Mouse (Mus musculus) brown adipose tissue, adult 24 weeks (tissue): ENCODE results near the gene Slc7a11. TPM values are rescaled to one million over a fixed set of nuclear protein-coding genes. Genes with fewer than 3 reads are reported as not detected.

Source experiments
- H3K27ac ChIP-seq: fragments of 200-500 bp; replicated peaks from 2 replicates; pipeline ENCODE4 v1.5.1; 2012; ENCODE audit warnings: low read depth, mild to moderate bottlenecking, low read length
- H3K4me1 ChIP-seq: fragments of 200-500 bp; 2 replicates; pipeline ENCODE4 v1.6.1; 2012; ENCODE audit warnings: low read length, mixed read lengths; ENCODE audit not compliant: control insufficient read depth, insufficient read depth, insufficient read length
- H3K4me3 ChIP-seq: fragments of 200-500 bp; 2 replicates; pipeline ENCODE4 v1.5.1; 2012; ENCODE audit warnings: low read depth, mild to moderate bottlenecking, low read length, moderate library complexity; ENCODE audit not compliant: insufficient read depth
- polyA plus RNA-seq: library from polyadenylated mRNA; stranded (reverse); fragments of >200 nt; gene quantifications from 2 replicates; pipeline ENCODE4 v1.2.4, GENCODE M21; 2012; ENCODE audit not compliant: missing spikeins, insufficient read depth, insufficient read length

Slc7a11 gene
- polyA plus RNA-seq, 1 experiment = not detected

DNA sequence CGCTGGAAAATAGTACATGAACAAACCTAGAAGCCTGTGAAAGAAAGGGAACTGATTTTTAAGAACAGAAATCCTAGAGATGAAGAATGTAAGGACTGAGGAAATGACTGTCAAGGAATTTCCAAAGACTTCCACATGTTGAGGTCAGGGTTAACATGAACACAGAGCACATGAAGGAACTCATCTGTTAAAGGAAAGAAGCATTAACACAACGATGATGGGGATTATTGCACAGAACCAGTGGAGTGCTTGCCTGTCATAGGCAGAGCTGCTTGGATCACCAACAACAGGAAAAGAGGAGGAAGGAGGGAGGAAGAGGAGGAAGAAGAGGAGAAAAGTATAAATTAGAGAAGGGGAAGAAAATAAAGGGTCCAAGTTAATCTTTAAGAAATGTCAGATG lies 223.0 kb downstream of the Slc7a11 start:
- no peak overlapping the region for H3K27ac ChIP-seq
- no peaks in the 10 kb centered on the region for H3K4me1 ChIP-seq
- no peak overlapping the region for H3K4me3 ChIP-seq

DNA sequence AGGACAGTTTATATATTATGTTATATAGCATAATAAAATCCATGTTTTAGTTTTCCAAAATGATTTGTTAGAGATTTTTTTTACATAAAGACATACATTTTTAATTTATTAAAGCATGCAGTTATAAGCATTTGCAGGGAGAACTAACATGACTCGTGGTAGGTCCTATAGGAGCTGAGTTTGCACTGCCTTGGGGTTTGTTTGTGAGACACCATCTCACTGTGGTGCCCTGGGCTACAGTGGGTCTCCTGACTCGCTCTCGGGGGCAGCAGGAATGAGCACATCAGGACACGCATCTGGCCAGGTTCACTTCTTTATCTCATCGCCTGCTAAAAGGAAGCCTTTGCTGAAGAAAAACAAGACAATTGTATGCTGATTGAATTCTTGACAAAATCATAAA lies 257.0 kb downstream of the Slc7a11 start:
- H3K27ac ChIP-seq = no peak overlapping the region
- H3K4me3 ChIP-seq = no peak overlapping the region
- no peaks in the 10 kb centered on the region for H3K4me1 ChIP-seq

DNA sequence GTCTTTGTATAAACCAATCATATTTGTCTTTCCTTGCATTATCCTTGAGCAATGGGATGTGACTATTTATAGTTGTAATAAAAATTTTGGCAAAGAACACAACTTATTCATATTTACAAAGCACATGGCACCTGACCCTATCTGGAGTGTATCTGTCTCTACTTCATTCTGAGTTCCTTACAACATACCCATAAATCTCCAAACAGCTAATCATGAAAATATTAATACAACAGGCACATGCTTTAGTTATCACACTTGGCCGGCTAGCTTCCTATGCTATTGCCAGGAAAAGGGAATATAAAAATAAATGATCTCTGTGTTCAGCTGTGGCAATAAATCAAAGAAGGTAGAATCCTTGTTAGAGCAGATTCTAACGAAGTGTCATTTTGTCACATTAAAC lies 257.5 kb downstream of the Slc7a11 start:
- Histone ChIP-seq H3K4me1 (no peaks in the 10 kb centered on the region), H3K27ac (no peak overlapping the region), H3K4me3 (no peak overlapping the region)

DNA sequence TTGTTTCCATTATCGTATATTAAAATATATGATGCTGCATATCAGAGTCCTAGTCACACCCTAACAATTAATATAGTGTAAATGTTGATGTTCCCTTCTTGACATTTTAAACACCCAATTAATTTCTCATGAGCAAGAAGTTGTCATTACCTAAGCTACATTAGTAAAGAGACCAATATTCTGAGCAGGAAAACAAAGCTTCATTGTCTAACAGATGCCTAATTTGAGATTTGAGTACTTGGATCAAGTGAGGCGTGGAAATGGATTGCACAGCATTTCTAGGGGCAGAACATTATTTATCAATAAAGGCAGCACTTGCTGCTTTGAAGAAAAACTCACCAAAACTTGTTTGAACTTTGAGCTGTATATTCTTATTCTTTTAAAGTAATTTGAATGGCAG lies 282.7 kb downstream of the Slc7a11 start:
- H3K4me3 ChIP-seq = no peak overlapping the region
- H3K4me1 ChIP-seq = no peaks in the 10 kb centered on the region

DNA sequence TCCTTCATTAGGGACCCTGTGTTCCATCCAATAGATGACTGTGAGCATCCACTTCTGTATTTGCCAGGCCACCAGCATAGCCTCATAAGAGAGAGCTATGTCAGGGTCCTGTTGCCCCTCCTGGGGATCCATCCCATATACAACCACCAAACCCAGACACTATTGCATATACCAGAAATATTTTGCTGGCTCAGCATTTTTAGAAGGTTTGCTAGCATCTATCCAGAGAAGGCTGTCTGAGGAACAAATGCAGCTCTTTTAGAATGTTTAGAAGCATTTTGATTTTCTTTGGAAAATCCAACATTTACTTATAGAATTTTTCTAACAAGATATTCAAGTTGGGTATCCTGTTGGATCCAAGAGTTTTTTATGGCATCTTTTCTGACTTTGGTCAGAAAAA lies 299.3 kb downstream of the Slc7a11 start:
- Histone ChIP-seq H3K4me1 (no peaks in the 10 kb centered on the region), H3K27ac (no peak overlapping the region), H3K4me3 (no peak overlapping the region)

More for the DNA sequence above, 282.7 kb downstream of the Slc7a11 start:
- H3K27ac ChIP-seq = no peak overlapping the region

DNA sequence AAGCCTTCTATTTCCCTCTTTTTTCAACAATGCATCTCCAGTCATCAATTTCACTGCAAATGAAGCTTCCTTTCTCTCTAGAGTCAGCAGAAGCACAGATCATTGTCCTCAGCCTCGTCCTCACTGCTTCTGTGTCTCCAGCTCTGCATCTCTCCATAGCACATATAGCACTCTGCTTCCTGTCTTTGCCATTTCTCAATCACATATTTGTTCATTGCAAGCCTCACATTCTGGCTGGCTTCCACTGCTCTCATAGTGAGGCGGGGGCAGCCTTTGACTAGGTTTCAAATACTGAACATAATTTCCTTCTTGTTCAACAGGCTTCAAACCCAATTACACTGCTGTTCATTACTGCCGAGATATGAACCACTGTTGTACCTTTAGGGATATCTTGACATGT lies 305.1 kb downstream of the Slc7a11 start:
- H3K4me1 ChIP-seq = no peaks in the 10 kb centered on the region
- no peak overlapping the region for H3K4me3 ChIP-seq
- H3K27ac ChIP-seq = no peak overlapping the region

DNA sequence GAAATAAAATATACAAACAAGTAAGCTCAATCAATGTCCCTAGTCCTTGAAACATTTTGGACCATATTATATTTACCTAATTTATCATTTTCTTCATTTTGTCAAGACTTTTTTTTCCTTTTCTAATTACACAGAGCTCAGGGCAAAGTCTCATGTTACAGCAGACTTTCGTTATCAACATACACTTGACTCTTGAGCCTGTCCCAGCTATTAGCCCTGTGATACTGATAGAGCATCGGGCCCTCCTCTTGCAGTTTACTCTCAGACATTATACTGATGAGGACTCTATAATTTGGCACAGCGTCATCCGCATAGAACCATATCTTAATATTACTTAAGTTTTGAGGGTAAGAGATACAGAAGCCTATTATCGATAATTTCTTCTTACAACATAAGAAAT lies 311.2 kb downstream of the Slc7a11 start:
- Histone ChIP-seq H3K4me3 (no peak overlapping the region), H3K4me1 (no peaks in the 10 kb centered on the region), H3K27ac (no peak overlapping the region)

DNA sequence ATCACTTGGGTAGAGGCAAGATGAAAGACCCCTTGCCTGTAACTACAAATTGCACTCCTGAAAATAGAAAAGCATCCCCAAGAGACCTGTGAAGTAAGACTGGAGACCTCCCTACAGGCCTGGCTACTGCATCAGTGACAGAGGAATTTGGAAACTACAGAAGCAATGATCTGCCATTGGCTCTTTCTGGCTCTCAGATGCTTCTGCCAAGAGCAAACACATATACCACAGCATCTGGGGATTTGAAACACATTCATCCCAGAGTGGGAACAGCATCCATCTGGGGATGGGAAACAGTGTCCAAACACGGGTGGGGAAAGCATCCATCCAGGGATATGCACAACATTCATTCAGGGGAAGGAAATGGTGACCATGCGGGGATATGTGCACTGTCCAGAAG lies 313.1 kb downstream of the Slc7a11 start:
- Histone ChIP-seq H3K4me3 (no peak overlapping the region), H3K27ac (no peak overlapping the region), H3K4me1 (no peaks in the 10 kb centered on the region)

DNA sequence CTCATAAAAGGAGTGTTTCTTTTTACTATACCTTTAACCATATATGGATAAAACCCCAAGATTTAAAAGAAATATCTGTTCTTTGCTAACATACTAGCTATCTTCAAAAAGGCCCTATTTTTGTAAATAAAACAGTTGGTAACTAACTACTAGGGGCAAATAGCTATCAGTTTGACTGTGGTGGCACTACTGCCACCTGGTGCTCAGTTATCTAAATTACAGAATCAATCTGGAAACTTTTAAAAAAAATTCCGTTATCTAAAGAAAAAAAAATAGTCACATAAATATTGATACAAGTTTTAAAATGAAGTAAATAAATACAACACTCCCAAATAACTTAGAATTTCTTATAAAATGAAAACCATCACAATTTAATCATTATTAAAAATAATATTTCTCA lies 322.4 kb downstream of the Slc7a11 start:
- Histone ChIP-seq H3K4me1 (no peaks in the 10 kb centered on the region), H3K4me3 (no peak overlapping the region), H3K27ac (no peak overlapping the region)

DNA sequence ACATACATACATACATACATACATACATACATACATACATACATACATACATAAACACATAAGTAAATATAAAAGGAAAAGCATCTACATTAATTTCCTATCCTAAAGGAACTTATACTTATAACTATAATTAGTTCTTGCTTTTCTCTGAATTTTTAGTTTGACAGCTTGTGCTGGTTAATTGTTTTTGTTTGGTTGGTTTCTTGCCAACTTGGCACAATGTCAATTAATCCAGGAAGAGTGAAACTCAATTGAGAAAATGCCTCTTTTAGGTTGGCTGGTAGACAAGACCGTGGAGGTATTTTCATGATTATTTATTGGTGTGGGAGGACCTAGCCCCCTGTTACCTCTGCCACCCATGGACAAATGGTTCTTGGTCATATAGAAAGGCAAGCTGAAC lies 327.1 kb downstream of the Slc7a11 start:
- Histone ChIP-seq H3K27ac (no peak overlapping the region), H3K4me1 (no peaks in the 10 kb centered on the region), H3K4me3 (no peak overlapping the region)

DNA sequence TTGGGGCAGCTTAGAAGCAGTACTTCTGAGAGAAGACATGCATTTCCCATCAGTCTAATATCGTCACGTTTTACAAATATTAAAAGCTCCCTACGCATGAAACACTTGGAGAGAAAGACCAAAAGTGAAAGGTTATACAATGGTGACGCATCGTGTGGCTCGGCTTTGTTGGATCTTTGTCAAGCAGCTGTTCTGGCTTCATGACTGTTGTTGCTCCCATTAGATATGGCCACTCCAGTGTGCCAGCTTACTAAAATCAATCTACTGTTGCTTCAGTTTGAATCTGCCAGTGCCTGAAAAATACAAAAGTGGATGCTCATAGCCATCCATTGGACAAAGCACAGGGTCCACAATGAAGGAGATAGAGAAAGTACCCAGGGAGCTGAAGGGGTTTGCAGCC lies 337.9 kb downstream of the Slc7a11 start:
- no peaks in the 10 kb centered on the region for H3K4me1 ChIP-seq
- H3K27ac ChIP-seq = no peak overlapping the region
- H3K4me3 ChIP-seq = peak overlapping the region; percentile 28

DNA sequence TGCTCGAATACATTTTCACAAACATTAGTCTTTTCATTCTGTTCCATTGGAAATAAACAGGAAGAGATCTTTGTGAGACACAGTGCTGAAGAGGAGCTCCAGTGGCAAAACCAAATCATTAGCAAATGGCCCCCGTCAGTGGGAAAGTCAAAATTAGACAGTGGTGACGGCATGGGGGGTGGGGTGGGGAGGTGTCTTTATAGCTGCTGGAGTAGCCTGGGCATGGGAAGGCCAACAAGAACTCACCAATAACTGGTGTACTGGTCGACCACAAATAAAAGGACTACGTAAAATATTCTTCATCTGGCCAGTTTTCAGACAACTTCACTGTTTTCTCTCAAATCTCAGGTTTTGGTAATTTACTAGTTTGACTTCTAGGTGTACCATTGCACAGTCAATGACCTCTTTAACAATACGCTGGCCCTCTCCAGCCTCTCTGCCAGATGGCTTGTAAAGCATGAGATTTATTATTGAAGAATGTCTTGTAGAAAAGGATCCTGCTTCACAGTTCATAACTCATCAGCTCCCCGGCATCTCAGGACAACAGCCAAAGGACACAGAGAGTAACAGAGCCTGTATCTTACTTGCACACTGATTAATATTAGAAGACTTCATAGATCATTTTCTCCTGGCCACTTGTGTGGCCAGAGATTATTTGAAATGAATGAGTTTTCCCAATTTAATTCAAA lies 348.9 kb downstream of the Slc7a11 start:
- Histone ChIP-seq H3K27ac (no peak overlapping the region), H3K4me3 (no peak overlapping the region), H3K4me1 (no peaks in the 10 kb centered on the region)

DNA sequence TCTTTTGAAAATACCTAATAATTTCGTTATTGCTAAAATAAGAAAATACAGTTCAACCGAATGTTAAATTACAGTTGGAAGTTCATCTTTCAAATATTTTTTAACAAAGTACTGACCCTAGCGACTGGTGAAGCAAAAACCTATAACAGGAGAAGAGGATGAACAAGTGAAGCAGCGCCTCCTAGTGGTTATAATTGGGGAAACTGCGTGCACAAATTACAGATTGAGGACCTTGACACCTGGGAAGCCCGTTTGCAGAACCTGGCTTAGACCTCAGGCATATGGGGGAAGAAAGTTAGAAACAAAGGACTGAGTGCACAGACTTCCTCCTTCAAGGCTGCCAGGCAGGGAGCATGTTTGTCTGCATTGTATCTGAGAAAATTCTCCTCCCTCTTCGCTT lies 366.4 kb downstream of the Slc7a11 start:
- H3K4me3 ChIP-seq = no peak overlapping the region
- H3K4me1 ChIP-seq = no peaks in the 10 kb centered on the region
- no peak overlapping the region for H3K27ac ChIP-seq

DNA sequence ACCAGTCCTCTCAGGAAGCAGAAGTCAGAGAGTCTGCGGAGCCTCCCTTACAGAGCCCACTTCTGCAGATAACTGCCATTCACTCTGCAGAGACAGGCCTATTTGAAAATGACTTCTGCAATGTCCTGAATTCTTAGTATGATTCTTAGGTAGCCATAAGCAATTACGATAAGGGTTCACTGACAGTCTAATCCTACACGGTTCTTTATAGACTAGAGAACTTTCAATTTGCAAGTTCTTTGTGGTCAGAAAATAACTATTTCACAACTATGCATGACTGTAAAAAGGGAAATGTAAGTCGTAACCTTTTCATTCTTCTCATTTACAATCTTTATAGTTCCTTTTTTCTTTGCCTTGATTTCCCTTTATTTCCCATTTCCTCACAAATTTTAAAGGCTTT lies 380.0 kb downstream of the Slc7a11 start:
- Histone ChIP-seq H3K27ac (no peak overlapping the region), H3K4me3 (no peak overlapping the region)

DNA sequence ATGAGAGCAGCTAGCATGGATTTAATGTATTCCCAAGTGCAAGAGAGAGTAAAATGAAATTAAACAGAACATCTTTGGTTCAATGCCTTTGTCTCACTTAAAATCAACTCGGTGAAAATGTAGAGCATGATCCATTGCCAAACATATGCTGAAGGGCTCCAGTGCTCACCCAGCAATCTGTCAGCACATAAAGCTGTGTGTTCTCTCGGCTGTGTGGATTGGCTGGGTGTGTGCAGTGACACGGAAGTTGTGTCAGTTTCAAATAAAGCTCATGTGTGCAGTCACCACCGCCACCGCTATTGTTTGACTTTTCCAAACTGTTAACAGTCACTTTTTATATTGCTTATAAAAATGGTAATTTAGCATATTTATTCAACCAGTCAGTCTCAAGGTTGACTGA lies 398.7 kb downstream of the Slc7a11 start:
- Histone ChIP-seq H3K4me3 (no peak overlapping the region), H3K27ac (no peak overlapping the region), H3K4me1 (no peaks in the 10 kb centered on the region)

More for the DNA sequence above, 380.0 kb downstream of the Slc7a11 start:
- no peaks in the 10 kb centered on the region for H3K4me1 ChIP-seq

DNA sequence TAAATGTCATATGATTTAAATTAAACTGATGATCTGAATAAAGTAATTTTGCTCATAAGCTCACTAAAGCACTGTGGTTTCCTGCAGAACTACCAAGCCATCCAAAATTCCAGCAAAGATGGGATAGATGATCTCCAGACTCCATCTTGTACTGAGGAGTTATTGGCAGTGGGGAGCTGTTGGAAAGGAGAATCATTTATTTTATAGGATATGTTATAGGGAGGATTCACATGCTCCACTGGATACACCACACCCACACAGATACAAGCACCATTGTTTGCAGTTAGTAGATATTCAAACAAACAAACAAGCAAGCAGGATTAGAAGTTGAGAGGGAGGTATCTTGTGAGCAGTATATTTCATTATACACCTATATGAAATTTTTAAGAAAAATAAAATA lies 399.3 kb downstream of the Slc7a11 start:
- Histone ChIP-seq H3K27ac (no peak overlapping the region), H3K4me3 (no peak overlapping the region), H3K4me1 (no peaks in the 10 kb centered on the region)
